Mouse (Mus musculus): Measurements from ENCODE around the gene Il6st. TPM values are rescaled to one million over a fixed set of nuclear protein-coding genes. Genes with fewer than 3 reads are reported as not detected.

Il6st gene
- polyA plus RNA-seq, 1 experiment from 2014 or later, result 79.3 TPM

GRCm38 (mm10) chr13:112447108-112447665 lies 16.7 kb upstream of the Il6st start:
- Histone ChIP-seq H3K36me3 (no peaks in the 10 kb centered on the region), H3K9ac (no peak overlapping the region), H3K4me3 (no peak overlapping the region), H3K27ac (ENCODE audit: poor library complexity, severe bottlenecking) (no peak overlapping the region), H3K4me2 (no peak overlapping the region), H3K4me1 (replicated peaks) (0 out of 2 replicates have a peak, but pooled peaks cover 6% of the 10 kb centered on the region), H3K9me3 (replicated peaks) (peaks cover 4% of the 10 kb centered on the region; the same call in 1 of the 2 replicates), H3K27me3 (replicated peaks) (no peaks in the 10 kb centered on the region)
- ATAC-seq (ENCODE audit: insufficient number of reproducible peaks, low FRiP score), result no peak
- 77% methylated on average over 8 of the region's 8 CpGs for WGBS

GRCm38 (mm10) chr13:112450210-112450609 lies 13.7 kb upstream of the Il6st start:
- no peaks in the 10 kb centered on the region for H3K36me3 ChIP-seq
- ATAC-seq (ENCODE audit: insufficient number of reproducible peaks, low FRiP score), result no peak
- WGBS, result 44% methylated on average over 3 of the region's 3 CpGs
- H3K9ac ChIP-seq, result no peak overlapping the region
- no peak overlapping the region for H3K4me2 ChIP-seq
- H3K4me3 ChIP-seq, result no peak overlapping the region
- H3K4me1 ChIP-seq (replicated peaks), result 0 out of 2 replicates have a peak, but pooled peaks cover 6% of the 10 kb centered on the region
- H3K27me3 ChIP-seq (replicated peaks), result no peaks in the 10 kb centered on the region
- H3K27ac ChIP-seq (ENCODE audit: poor library complexity, severe bottlenecking), result no peak overlapping the region
- peaks cover 4% of the 10 kb centered on the region; the same call in 1 of the 2 replicates for H3K9me3 ChIP-seq (replicated peaks)

- H3K27ac ChIP-seq (ENCODE audit: poor library complexity, severe bottlenecking), result no peak overlapping the region
- H3K4me1 ChIP-seq (replicated peaks), result peaks cover 5% of the 10 kb centered on the region
- ATAC-seq (ENCODE audit: insufficient number of reproducible peaks, low FRiP score), result no peak
- WGBS, result 62% methylated on average over 6 of the region's 6 CpGs
- H3K4me2 ChIP-seq, result no peak overlapping the region
- no peaks in the 10 kb centered on the region for H3K36me3 ChIP-seq
- no peaks in the 10 kb centered on the region for H3K9me3 ChIP-seq (replicated peaks)
- H3K27me3 ChIP-seq (replicated peaks), result no peaks in the 10 kb centered on the region
- H3K9ac ChIP-seq, result no peak overlapping the region
- no peak overlapping the region for H3K4me3 ChIP-seq
These were observed 6.5 kb upstream of the Il6st start for GRCm38 (mm10) chr13:112457366-112457765.

- no peak overlapping the region for H3K4me2 ChIP-seq
- H3K9me3 ChIP-seq (replicated peaks), result no peaks in the 10 kb centered on the region
- WGBS, result 65% methylated on average over 4 of the region's 4 CpGs
- H3K36me3 ChIP-seq, result no peaks in the 10 kb centered on the region
- peaks cover 6% of the 10 kb centered on the region for H3K4me1 ChIP-seq (replicated peaks)
- no peak overlapping the region for H3K27ac ChIP-seq (ENCODE audit: poor library complexity, severe bottlenecking)
- ATAC-seq (ENCODE audit: insufficient number of reproducible peaks, low FRiP score), result no peak
- no peak overlapping the region for H3K9ac ChIP-seq
- H3K4me3 ChIP-seq, result no peak overlapping the region
- H3K27me3 ChIP-seq (replicated peaks), result no peaks in the 10 kb centered on the region
These were observed 5.9 kb upstream of the Il6st start for GRCm38 (mm10) chr13:112458016-112458415.

GRCm38 (mm10) chr13:112458435-112459018 lies 5.3 kb upstream of the Il6st start:
- Histone ChIP-seq H3K9me3 (replicated peaks) (no peaks in the 10 kb centered on the region), H3K9ac (no peak overlapping the region), H3K4me2 (no peak overlapping the region), H3K4me3 (no peak overlapping the region), H3K27ac (ENCODE audit: poor library complexity, severe bottlenecking) (no peak overlapping the region), H3K36me3 (no peaks in the 10 kb centered on the region), H3K27me3 (replicated peaks) (no peaks in the 10 kb centered on the region), H3K4me1 (replicated peaks) (peaks cover 9% of the 10 kb centered on the region)
- 86% methylated on average over 11 of the region's 11 CpGs for WGBS
- ATAC-seq (ENCODE audit: insufficient number of reproducible peaks, low FRiP score), result no peak

- H3K9me3 ChIP-seq (replicated peaks), result no peaks in the 10 kb centered on the region
- WGBS, result 62% methylated on average over 6 of the region's 6 CpGs
- no peaks in the 10 kb centered on the region for H3K27me3 ChIP-seq (replicated peaks)
- peaks cover 9% of the 10 kb centered on the region for H3K4me1 ChIP-seq (replicated peaks)
- ATAC-seq (ENCODE audit: insufficient number of reproducible peaks, low FRiP score), result no peak
- H3K36me3 ChIP-seq, result no peaks in the 10 kb centered on the region
- H3K4me3 ChIP-seq, result no peak overlapping the region
- H3K4me2 ChIP-seq, result 0 out of 2 replicates have a peak overlapping the region, but pooled peaks have one; percentile 21
- H3K27ac ChIP-seq (ENCODE audit: poor library complexity, severe bottlenecking), result 0 out of 2 replicates have a peak overlapping the region, but pooled peaks have one; percentile 42
- no peak overlapping the region for H3K9ac ChIP-seq
These were observed 3.9 kb upstream of the Il6st start for GRCm38 (mm10) chr13:112459956-112460355.

- no peak for ATAC-seq (ENCODE audit: insufficient number of reproducible peaks, low FRiP score)
- H3K36me3 ChIP-seq, result no peaks in the 10 kb centered on the region
- 73% methylated on average over 6 of the region's 6 CpGs for WGBS
These were observed 1.4 kb upstream of the Il6st start for GRCm38 (mm10) chr13:112462411-112462987.

GRCm38 (mm10) chr13:112463337-112463802 lies 500 bp upstream of the Il6st start:
- no peaks in the 10 kb centered on the region for H3K27me3 ChIP-seq (replicated peaks)
- H3K27ac ChIP-seq (ENCODE audit: poor library complexity, severe bottlenecking), result peak overlapping the region; percentile 93
- peak overlapping the region; percentile 86 for H3K4me3 ChIP-seq
- peak; percentile 74 for ATAC-seq (ENCODE audit: insufficient number of reproducible peaks, low FRiP score)
- peak overlapping the region; percentile 90 for H3K9ac ChIP-seq
- H3K36me3 ChIP-seq, result no peaks in the 10 kb centered on the region
- no peaks in the 10 kb centered on the region for H3K9me3 ChIP-seq (replicated peaks)
- H3K4me1 ChIP-seq (replicated peaks), result peaks cover 27% of the 10 kb centered on the region
- H3K4me2 ChIP-seq, result peak overlapping the region; percentile 80
- 2% methylated on average over 17 of the region's 17 CpGs for WGBS

More at GRCm38 (mm10) chr13:112462411-112462987, 1.4 kb upstream of the Il6st start:
- Histone ChIP-seq H3K27me3 (replicated peaks) (no peaks in the 10 kb centered on the region), H3K4me2 (no peak overlapping the region), H3K9me3 (replicated peaks) (no peaks in the 10 kb centered on the region), H3K4me3 (no peak overlapping the region), H3K27ac (ENCODE audit: poor library complexity, severe bottlenecking) (no peak overlapping the region), H3K9ac (no peak overlapping the region), H3K4me1 (replicated peaks) (peaks cover 25% of the 10 kb centered on the region)

- Histone ChIP-seq H3K36me3 (no peaks in the 10 kb centered on the region), H3K27me3 (replicated peaks) (no peaks in the 10 kb centered on the region), H3K9ac (peak overlapping the region; percentile 96), H3K4me3 (peak overlapping the region; percentile 86), H3K27ac (ENCODE audit: poor library complexity, severe bottlenecking) (peak overlapping the region; percentile 93), H3K4me2 (peak overlapping the region; percentile 80), H3K4me1 (replicated peaks) (peaks cover 26% of the 10 kb centered on the region), H3K9me3 (replicated peaks) (no peaks in the 10 kb centered on the region)
- ATAC-seq (ENCODE audit: insufficient number of reproducible peaks, low FRiP score), result no peak
- 2% methylated on average over 18 of the region's 18 CpGs for WGBS
These were observed 887 bp downstream of the Il6st start for GRCm38 (mm10) chr13:112464626-112465287.

- peak overlapping the region; percentile 36 for H3K4me3 ChIP-seq
- H3K9ac ChIP-seq, result peak overlapping the region; percentile 50; the same call in 1 of the 2 replicates
- WGBS, result 17% methylated on average over 2 of the region's 2 CpGs
These were observed 1.7 kb downstream of the Il6st start for GRCm38 (mm10) chr13:112465585-112465984.

More at GRCm38 (mm10) chr13:112465585-112465984, 1.7 kb downstream of the Il6st start:
- H3K9me3 ChIP-seq (replicated peaks), result no peaks in the 10 kb centered on the region
- no peaks in the 10 kb centered on the region for H3K36me3 ChIP-seq
- no peaks in the 10 kb centered on the region for H3K27me3 ChIP-seq (replicated peaks)
- peaks cover 25% of the 10 kb centered on the region for H3K4me1 ChIP-seq (replicated peaks)
- no peak for ATAC-seq (ENCODE audit: insufficient number of reproducible peaks, low FRiP score)
- peak overlapping the region; percentile 69 for H3K4me2 ChIP-seq
- no peak overlapping the region for H3K27ac ChIP-seq (ENCODE audit: poor library complexity, severe bottlenecking)
